Mouse (Mus musculus) stomach, embryonic 15.5 days (tissue): Measurements from ENCODE around the gene Enho. TPM values are rescaled to one million over a fixed set of nuclear protein-coding genes. Genes with fewer than 3 reads are reported as not detected.
A peak's percentile ranks its signal among the peaks of the same experiment; 100 is the strongest.

Experiments used
- ATAC-seq: fragments of 200-750 bp; cut with Nextera tagmentation; 2 replicates; pipeline ENCODE4 v1.8.0; 2017; ENCODE audit warnings: low read depth, moderate number of reproducible peaks, moderate TSS enrichment; ENCODE audit not compliant: insufficient read depth, low FRiP score
- H3K27ac ChIP-seq: fragments of 300-500 bp; sonication (generic); 2 replicates; pipeline ENCODE4 v1.5.1; 2015; ENCODE audit warnings: mild to moderate bottlenecking, inconsistent platforms
- H3K27me3 ChIP-seq: fragments of 300-500 bp; sonication (generic); replicated peaks from 2 replicates; pipeline ENCODE4 v1.6.1; 2015; ENCODE audit warnings: inconsistent platforms
- H3K36me3 ChIP-seq: fragments of 300-500 bp; sonication (generic); 2 replicates; pipeline ENCODE4 v1.6.1; 2015; ENCODE audit warnings: inconsistent platforms
- H3K4me1 ChIP-seq: fragments of 300-500 bp; sonication (generic); 2 replicates; pipeline ENCODE4 v1.6.1; 2015; ENCODE audit warnings: inconsistent platforms
- H3K4me2 ChIP-seq: fragments of 300-500 bp; sonication (generic); 2 replicates; pipeline ENCODE4 v1.6.1; 2015; ENCODE audit warnings: mild to moderate bottlenecking, inconsistent platforms
- H3K4me3 ChIP-seq: fragments of 300-500 bp; sonication (generic); replicated peaks from 2 replicates; pipeline ENCODE4 v1.5.1; 2015; ENCODE audit warnings: inconsistent platforms
- H3K9ac ChIP-seq: fragments of 300-500 bp; sonication (generic); 2 replicates; pipeline ENCODE4 v1.6.1; 2015; ENCODE audit warnings: inconsistent platforms
- H3K9me3 ChIP-seq: fragments of 300-500 bp; sonication (generic); 2 replicates; pipeline ENCODE4 v1.6.1; 2016; ENCODE audit warnings: inconsistent platforms
- WGBS: fragments of 180-500 bp; shearing (Covaris S2); methylation state at CpG from one replicate; pipeline ENCODE4 v1.1.7; 2015; 5-methylcytosine and 5-hydroxymethylcytosine counted together
- polyA plus RNA-seq: library from polyadenylated mRNA; unstranded; fragments of >200 nt; fragmentation: Nextera tagmentation; extraction: Ambion mirVana; gene quantifications from 2 replicates; pipeline ENCODE4 v1.2.1, GENCODE M21; 2015

The Enho gene
- polyA plus RNA-seq, 1 experiment from 2014 or later, result 24.0 TPM

GRCm38 (mm10) chr4:41662723-41663122, 22.6 kb upstream of the Enho start:
- Histone ChIP-seq H3K36me3 (no peaks in the 10 kb centered on the region), H3K4me3 (no peak overlapping the region), H3K4me1 (peaks cover 36% of the 10 kb centered on the region), H3K9ac (no peak overlapping the region), H3K27me3 (no peaks in the 10 kb centered on the region), H3K9me3 (no peaks in the 10 kb centered on the region), H3K4me2 (no peak overlapping the region), H3K27ac (no peak overlapping the region)
- no peak for ATAC-seq
- 70% methylated on average over 11 of the region's 11 CpGs for WGBS

DNA sequence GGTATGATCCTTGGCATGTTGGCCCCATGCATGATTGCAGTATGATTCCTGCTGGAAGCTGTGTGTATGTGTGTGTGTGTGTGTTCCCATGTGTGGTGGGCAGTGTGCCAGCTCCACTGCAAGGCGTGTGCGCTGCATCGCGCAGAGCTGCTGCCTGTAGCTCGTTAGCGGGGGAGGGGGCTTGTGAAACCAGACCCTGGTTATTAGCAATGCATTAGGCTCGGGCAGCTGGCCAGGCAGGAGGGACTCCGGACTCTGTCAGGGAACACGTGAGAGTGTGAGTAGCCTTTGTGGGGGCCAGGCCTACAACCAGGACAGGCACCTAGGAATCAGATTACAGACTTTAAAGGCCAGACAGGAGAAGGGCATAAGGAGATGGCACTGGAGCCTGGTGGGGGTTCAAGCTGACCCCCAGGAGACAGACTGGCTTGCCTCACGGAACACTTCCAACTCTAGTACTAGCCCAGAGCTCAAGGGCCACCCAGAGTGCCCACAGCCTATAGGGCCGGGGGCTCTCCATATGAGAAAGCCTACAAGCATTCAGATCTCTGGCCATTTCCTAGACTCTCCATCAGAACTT, 20.8 kb upstream of the Enho start:
- ATAC-seq, result no peak
- Histone ChIP-seq H3K4me1 (peaks cover 33% of the 10 kb centered on the region), H3K27me3 (no peaks in the 10 kb centered on the region), H3K36me3 (no peaks in the 10 kb centered on the region), H3K9me3 (no peaks in the 10 kb centered on the region), H3K4me2 (no peak overlapping the region), H3K4me3 (no peak overlapping the region), H3K27ac (no peak overlapping the region), H3K9ac (no peak overlapping the region)
- WGBS, result 38% methylated on average over 11 of the region's 11 CpGs

- Histone ChIP-seq H3K4me3 (no peak overlapping the region), H3K4me1 (peaks cover 21% of the 10 kb centered on the region), H3K9ac (no peak overlapping the region), H3K36me3 (no peaks in the 10 kb centered on the region), H3K4me2 (no peak overlapping the region), H3K27ac (no peak overlapping the region), H3K9me3 (no peaks in the 10 kb centered on the region), H3K27me3 (no peaks in the 10 kb centered on the region)
- 55% methylated on average over 13 of the region's 13 CpGs for WGBS
- ATAC-seq, result no peak
Observed at GRCm38 (mm10) chr4:41659556-41659955, 19.4 kb upstream of the Enho start.

GRCm38 (mm10) chr4:41658566-41659384, 18.7 kb upstream of the Enho start:
- H3K9me3 ChIP-seq, result no peaks in the 10 kb centered on the region
- peak; percentile 12; the same call in 1 of the 2 replicates for ATAC-seq
- WGBS, result 25% methylated on average over 16 of the region's 25 CpGs
- H3K9ac ChIP-seq, result no peak overlapping the region
- no peak overlapping the region for H3K4me3 ChIP-seq
- H3K27ac ChIP-seq, result no peak overlapping the region
- H3K4me2 ChIP-seq, result 0 out of 2 replicates have a peak overlapping the region, but pooled peaks have one; percentile 16
- no peaks in the 10 kb centered on the region for H3K36me3 ChIP-seq
- peaks cover 14% of the 10 kb centered on the region; the same call in 1 of the 2 replicates for H3K4me1 ChIP-seq
- H3K27me3 ChIP-seq, result no peaks in the 10 kb centered on the region

DNA sequence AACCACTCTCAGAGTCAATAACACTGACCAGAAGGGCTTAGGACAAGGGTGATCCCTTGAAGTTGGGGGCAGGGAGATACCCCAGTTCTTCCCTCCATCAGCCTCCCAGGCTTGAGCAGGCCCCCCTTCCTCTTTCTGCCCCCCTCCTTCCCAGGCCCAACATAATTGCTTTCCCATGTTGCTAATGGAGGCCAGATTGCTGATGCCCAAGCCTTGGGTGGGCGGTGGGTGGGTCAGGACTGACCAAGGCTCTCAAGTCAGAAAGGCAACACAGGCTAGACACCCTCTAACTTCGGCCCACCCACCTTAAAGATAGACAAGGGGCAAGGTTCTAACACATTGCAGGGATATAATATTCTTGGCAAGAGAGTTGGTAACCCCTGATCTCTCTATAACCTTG, 15.4 kb upstream of the Enho start:
- no peak for ATAC-seq
- no peaks in the 10 kb centered on the region for H3K27me3 ChIP-seq
- 88% methylated on average over 2 of the region's 2 CpGs for WGBS
- no peaks in the 10 kb centered on the region for H3K9me3 ChIP-seq
- H3K4me2 ChIP-seq, result no peak overlapping the region
- 0 out of 2 replicates have a peak, but pooled peaks cover under 1% of the 10 kb centered on the region for H3K4me1 ChIP-seq
- H3K4me3 ChIP-seq, result no peak overlapping the region
- H3K9ac ChIP-seq, result no peak overlapping the region
- H3K36me3 ChIP-seq, result no peaks in the 10 kb centered on the region
- H3K27ac ChIP-seq, result no peak overlapping the region

GRCm38 (mm10) chr4:41654217-41654616, 14.1 kb upstream of the Enho start:
- WGBS, result 15% methylated on average over 7 of the region's 7 CpGs
- H3K27ac ChIP-seq, result no peak overlapping the region

GRCm38 (mm10) chr4:41653730-41654129, 13.6 kb upstream of the Enho start:
- H3K36me3 ChIP-seq, result no peaks in the 10 kb centered on the region
- no peak overlapping the region for H3K4me2 ChIP-seq
- H3K27ac ChIP-seq, result no peak overlapping the region
- no peaks in the 10 kb centered on the region for H3K27me3 ChIP-seq
- H3K9ac ChIP-seq, result no peak overlapping the region
- no peak overlapping the region for H3K4me3 ChIP-seq
- H3K4me1 ChIP-seq, result no peaks in the 10 kb centered on the region
- 67% methylated on average over 6 of the region's 6 CpGs for WGBS
- no peak for ATAC-seq
- H3K9me3 ChIP-seq, result no peaks in the 10 kb centered on the region

More at GRCm38 (mm10) chr4:41654217-41654616, 14.1 kb upstream of the Enho start:
- no peaks in the 10 kb centered on the region for H3K9me3 ChIP-seq
- H3K4me2 ChIP-seq, result no peak overlapping the region
- ATAC-seq, result no peak
- H3K4me1 ChIP-seq, result no peaks in the 10 kb centered on the region
- H3K27me3 ChIP-seq, result no peaks in the 10 kb centered on the region
- H3K9ac ChIP-seq, result no peak overlapping the region
- no peak overlapping the region for H3K4me3 ChIP-seq
- H3K36me3 ChIP-seq, result no peaks in the 10 kb centered on the region

- Histone ChIP-seq H3K36me3 (no peaks in the 10 kb centered on the region), H3K4me2 (no peak overlapping the region), H3K9ac (no peak overlapping the region), H3K9me3 (no peaks in the 10 kb centered on the region), H3K27me3 (no peaks in the 10 kb centered on the region), H3K4me1 (no peaks in the 10 kb centered on the region), H3K4me3 (no peak overlapping the region), H3K27ac (no peak overlapping the region)
- no peak for ATAC-seq
- WGBS, result 43% methylated on average over 6 of the region's 6 CpGs
Observed at GRCm38 (mm10) chr4:41653296-41653695, 13.2 kb upstream of the Enho start.

GRCm38 (mm10) chr4:41648627-41649026, 8.5 kb upstream of the Enho start:
- Histone ChIP-seq H3K4me3 (no peak overlapping the region), H3K9ac (no peak overlapping the region), H3K27me3 (no peaks in the 10 kb centered on the region), H3K9me3 (no peaks in the 10 kb centered on the region), H3K4me1 (no peaks in the 10 kb centered on the region), H3K27ac (no peak overlapping the region), H3K36me3 (no peaks in the 10 kb centered on the region), H3K4me2 (no peak overlapping the region)
- WGBS, result 66% methylated on average over 7 of the region's 7 CpGs
- no peak; the same call in 1 of the 2 replicates for ATAC-seq

DNA sequence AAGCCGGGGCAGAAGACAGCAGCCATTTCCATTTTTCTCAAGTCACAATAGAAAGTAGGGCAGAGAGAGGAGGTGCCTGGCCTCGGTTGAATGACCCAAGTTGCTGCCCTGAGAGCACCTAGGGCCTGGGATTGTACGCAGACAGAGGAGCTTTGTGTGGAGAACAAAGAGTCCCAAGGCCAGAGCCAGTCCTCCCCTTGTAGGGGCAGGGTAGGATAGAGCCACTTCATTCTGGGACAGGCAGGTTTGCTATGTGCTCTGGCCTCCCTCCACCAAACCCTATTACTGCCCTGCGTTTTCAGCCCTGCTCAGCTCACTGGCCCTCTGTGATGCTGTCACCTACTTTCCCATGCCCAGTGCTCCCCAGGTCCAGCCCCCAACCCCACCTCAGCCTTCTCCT, 8.0 kb upstream of the Enho start:
- ATAC-seq, result no peak
- Histone ChIP-seq H3K27me3 (no peaks in the 10 kb centered on the region), H3K9me3 (no peaks in the 10 kb centered on the region), H3K9ac (no peak overlapping the region), H3K27ac (no peak overlapping the region), H3K36me3 (no peaks in the 10 kb centered on the region), H3K4me1 (no peaks in the 10 kb centered on the region), H3K4me3 (no peak overlapping the region), H3K4me2 (no peak overlapping the region)
- 49% methylated on average over 4 of the region's 4 CpGs for WGBS

DNA sequence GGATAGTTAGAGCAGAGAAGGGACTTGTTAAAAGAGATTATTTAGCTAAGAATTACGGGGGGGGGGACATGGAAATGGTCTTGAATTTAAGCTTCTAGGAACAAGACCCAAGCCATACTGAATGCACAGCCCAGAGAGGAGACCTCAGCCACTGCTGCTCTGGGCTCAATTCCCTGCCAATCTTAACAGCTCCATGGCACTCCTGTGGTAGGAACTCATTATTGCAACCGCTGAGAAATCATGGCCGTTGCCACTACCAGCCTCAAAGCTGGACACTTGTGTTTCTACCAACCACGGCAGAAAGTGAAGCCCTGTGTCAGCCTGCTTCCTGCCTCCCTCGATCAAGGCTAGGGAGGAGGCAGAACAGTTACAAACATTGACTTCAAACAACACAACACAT, 5.4 kb upstream of the Enho start:
- ATAC-seq, result no peak
- H3K27ac ChIP-seq, result no peak overlapping the region
- H3K4me3 ChIP-seq, result no peak overlapping the region
- H3K9me3 ChIP-seq, result no peaks in the 10 kb centered on the region
- H3K9ac ChIP-seq, result no peak overlapping the region
- no peaks in the 10 kb centered on the region for H3K27me3 ChIP-seq
- no peak overlapping the region for H3K4me2 ChIP-seq
- no peaks in the 10 kb centered on the region for H3K4me1 ChIP-seq
- H3K36me3 ChIP-seq, result no peaks in the 10 kb centered on the region
- WGBS, result 24% methylated on average over 5 of the region's 5 CpGs

DNA sequence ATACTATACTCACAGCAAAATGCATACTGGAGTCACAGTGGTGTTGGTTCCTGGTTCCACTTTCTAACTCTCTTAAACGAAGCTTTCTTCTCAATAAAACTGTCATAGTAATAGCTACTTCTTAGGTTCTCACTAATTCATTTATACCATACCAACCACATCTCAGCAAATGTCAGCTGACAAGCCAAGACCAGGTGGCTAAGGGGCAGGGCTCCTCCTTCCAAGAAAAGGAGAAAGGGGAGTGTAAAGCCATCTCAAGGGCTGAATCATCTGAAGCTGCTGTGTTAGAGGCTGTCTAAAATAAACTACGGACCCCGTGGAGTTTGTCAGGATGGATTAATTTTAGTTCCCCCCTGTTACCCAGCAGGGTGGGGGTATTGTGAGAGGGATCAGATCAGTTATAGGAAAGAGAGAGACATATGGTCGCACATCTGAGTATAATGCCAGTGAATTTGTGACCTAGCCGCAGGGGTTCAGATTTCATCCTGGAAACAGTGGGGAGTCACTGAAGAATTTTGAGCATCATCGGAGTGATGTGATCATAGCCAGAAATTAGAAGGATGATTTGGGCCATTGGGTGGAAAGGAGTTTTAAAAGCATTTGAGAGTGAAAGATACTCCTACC, 1.2 kb upstream of the Enho start:
- H3K27me3 ChIP-seq, result peaks cover 7% of the 10 kb centered on the region
- H3K4me1 ChIP-seq, result 0 out of 2 replicates have a peak, but pooled peaks cover 12% of the 10 kb centered on the region
- H3K4me2 ChIP-seq, result no peak overlapping the region
- ATAC-seq, result no peak
- H3K9me3 ChIP-seq, result no peaks in the 10 kb centered on the region
- no peak overlapping the region for H3K27ac ChIP-seq
- H3K9ac ChIP-seq, result no peak overlapping the region
- H3K36me3 ChIP-seq, result no peaks in the 10 kb centered on the region
- H3K4me3 ChIP-seq, result no peak overlapping the region
- 79% methylated on average over 6 of the region's 6 CpGs for WGBS
